Mouse (Mus musculus): ENCODE data around the gene Dnase2a. TPM values are rescaled to one million over a fixed set of nuclear protein-coding genes. Genes with fewer than 3 reads are reported as not detected.

Gene Dnase2a
- total RNA-seq, 2 experiments from 2014 or later = 2.8 to 4.1 TPM

DNA sequence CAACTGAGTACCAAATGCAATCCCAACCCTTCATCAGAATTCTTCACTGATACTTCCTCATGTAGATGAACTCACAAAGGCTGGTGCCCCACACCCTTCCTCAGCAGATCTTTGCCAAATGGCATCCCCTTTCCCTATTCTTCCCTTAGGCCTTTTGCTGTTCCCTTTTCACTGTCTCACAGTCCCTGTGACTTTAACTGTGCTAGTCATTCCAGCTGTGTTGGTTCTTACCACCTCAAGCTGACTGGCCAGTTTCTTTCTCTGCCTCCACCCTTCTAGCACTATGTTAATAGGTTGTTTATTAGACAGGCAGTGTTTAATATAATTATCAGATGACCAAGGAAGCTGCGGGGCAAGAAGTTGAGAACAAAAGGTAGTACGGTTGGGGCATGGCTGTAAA is 60.3 kb downstream of the Dnase2a start:
- DNase-seq = no peak
- intact Hi-C loops (cut with DNase I) = no loop called here

DNA sequence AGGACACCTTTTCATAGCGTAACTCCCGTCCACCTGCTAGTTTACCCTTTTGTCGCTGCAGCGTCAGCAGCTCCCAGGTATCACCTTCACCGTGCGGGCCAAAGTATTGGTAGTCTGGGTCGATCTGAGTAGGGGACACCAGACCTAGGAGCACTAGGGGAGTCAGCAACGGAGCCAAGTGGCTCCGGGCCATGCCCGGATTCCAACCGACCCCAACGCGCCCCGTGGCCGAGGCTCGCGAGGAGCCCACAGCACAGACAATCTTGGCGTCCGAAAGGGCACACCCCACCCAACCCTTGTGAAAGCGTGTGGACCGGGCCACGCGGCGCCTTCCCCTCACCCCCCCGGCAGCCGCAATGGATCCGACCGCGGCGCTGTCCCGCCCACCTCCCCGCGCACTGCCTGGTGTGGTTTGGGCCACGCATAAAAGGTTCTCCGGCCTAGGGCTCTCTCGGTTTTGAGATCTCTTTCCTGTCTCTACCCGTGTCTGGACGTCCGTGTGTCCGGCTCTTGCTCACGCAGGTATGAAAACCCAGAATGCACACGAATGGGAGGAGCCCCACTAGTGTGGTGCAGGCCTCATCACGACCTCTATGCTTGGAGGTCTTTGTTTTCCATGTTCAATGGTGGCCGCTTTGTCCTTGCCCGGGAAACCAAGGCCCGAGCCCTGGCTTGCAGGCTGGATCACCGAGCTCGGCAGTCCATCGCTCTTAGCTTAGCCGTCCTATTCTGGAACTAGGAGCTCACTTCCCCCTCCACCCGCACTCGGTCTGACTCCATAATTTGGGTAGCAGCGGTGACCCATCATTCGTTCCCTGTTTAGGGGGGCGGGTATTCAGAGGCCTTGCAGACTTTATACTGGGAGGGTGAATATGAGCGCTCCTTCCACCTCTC is 61.1 kb downstream of the Dnase2a start, which contains the start of the genes Gm49661, Prdx2 and Rnaseh2a:
Gene Gm49661 (minus strand): TSS at position 193 of the 894 bp plus-strand sequence.
Gene Prdx2 (plus strand): TSS at position 347 of the 894 bp plus-strand sequence.
Gene Rnaseh2a (minus strand): TSS at position 527 of the 894 bp plus-strand sequence.
- DNase-seq = peak; percentile 88
- intact Hi-C loops (cut with DNase I) = no loop called here

DNA sequence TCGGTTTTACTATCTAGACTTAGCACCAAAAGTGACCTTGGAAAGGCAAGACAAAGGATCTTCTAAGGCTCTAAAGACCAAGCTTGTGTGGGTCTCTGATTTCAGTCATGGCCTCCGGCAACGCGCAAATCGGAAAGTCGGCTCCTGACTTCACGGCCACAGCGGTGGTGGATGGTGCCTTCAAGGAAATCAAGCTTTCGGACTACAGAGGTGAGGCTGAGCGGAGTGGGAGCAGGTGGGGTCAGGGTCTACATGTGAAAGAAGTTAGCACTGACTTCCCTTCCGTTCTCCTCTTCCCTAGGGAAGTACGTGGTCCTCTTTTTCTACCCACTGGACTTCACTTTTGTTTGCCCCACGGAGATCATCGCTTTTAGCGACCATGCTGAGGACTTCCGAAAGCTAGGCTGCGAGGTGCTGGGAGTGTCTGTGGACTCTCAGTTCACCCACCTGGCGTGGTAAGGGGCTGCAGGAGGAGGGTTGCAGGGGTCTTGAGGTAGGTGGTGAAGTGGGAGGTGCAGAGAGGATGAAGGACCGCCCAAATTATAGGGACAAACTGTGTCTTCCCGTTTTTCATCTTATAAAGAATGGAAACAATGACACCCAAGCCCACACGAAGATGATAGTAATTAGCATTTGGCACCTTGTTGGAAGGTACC is 61.9 kb downstream of the Dnase2a start:
- no peak for DNase-seq
- intact Hi-C loops (cut with DNase I) = no loop called here

DNA sequence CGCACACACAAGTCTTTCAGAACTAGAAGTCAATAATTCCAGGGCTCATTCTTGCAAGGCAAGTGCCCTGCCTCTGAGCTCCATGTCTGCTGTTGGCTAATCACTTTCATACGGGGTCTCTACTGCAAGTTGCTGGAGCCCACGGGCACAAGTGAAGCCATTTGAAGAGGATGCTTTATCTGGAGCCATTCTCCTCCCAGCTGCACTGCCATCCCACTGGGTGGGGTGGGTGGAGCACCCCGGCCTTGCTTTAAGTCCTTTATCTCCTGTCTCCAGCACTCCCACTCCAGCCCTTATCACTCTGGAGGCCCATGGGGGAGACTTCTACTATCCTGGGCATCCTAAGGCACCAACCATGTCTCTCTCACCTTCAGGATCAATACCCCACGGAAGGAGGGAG is 62.6 kb downstream of the Dnase2a start:
- no peak for DNase-seq
- intact Hi-C loops (cut with DNase I) = no loop called here

Small RNA genes lying within 50 kb of the gene (microRNA-seq; reads per million reads assigned to microRNA genes)
- gene Gm24197 (5.1 reads per million, percentile 11 among the genes with 10 or more reads in this experiment), gene Mir7069 (8.7 reads per million, percentile 23 among the genes with 10 or more reads in this experiment)

Other genes with a start within 250 kb of the Dnase2a start
- 10 to 100 TPM; 10.2 to 10.7 TPM for gene Ier2, start 245.7 kb upstream of the Dnase2a start, total RNA-seq (2021)
- 100 to 1,000 TPM; 110 to 112 TPM for gene Trmt1, start 222.3 kb upstream of the Dnase2a start, total RNA-seq (2021)
- gene Nacc1, start 220.7 kb upstream of the Dnase2a start, total RNA-seq (2021) = 10 to 100 TPM; 68.4 to 72.1 TPM
- gene Lyl1, start 207.1 kb upstream of the Dnase2a start, total RNA-seq (2021) = 1 to 10 TPM; 3.0 to 3.3 TPM
- not detected for gene G430095P16Rik, start 185.6 kb upstream of the Dnase2a start, total RNA-seq (2021)
- gene Nfix, start 108.2 kb upstream of the Dnase2a start, total RNA-seq (2021) = 100 to 1,000 TPM; 674 to 782 TPM
- 1 to 10 TPM; 4.9 to 5.5 TPM for gene Dand5, start 85.7 kb upstream of the Dnase2a start, total RNA-seq (2021)
- gene Gadd45gip1, start 77.0 kb upstream of the Dnase2a start, total RNA-seq (2021) = 10 to 100 TPM; 18.4 to 18.9 TPM
- gene Rad23a, start 67.9 kb upstream of the Dnase2a start, total RNA-seq (2021) = 10 to 100 TPM; 44.1 to 49.7 TPM
- 100 to 1,000 TPM; 528 to 548 TPM for gene Calr, start 61.6 kb upstream of the Dnase2a start, total RNA-seq (2021)
- 10 to 100 TPM; 86.2 to 90.4 TPM for gene Farsa, start 51.6 kb upstream of the Dnase2a start, total RNA-seq (2021)
- 10 to 100 TPM; 42.0 to 42.4 TPM for gene Syce2, start 36.4 kb upstream of the Dnase2a start, total RNA-seq (2021)
- gene Gcdh, start 14.6 kb upstream of the Dnase2a start, total RNA-seq (2021) = 10 to 100 TPM; 30.8 to 32.7 TPM
- gene Klf1, start 6.6 kb upstream of the Dnase2a start, total RNA-seq (2021) = under 1 TPM in 1 of 2 experiments, not detected in 1; 0.24 TPM
- 100 to 1,000 TPM; 195 to 210 TPM for gene Mast1, start 28.8 kb downstream of the Dnase2a start, total RNA-seq (2021)
- gene Rtbdn, start 38.4 kb downstream of the Dnase2a start, total RNA-seq (2021) = 1 to 10 TPM; 6.7 to 8.3 TPM
- gene Gm49661, start 60.9 kb downstream of the Dnase2a start, total RNA-seq (2021) = not detected
- gene Prdx2, start 61.0 kb downstream of the Dnase2a start, total RNA-seq (2021) = 100 to 1,000 TPM; 665 to 681 TPM
- gene Rnaseh2a, start 61.2 kb downstream of the Dnase2a start, total RNA-seq (2021) = 10 to 100 TPM; 41.1 to 42.1 TPM
- 10 to 100 TPM; 12.5 to 13.5 TPM for gene Junb, start 70.2 kb downstream of the Dnase2a start, total RNA-seq (2021)
- gene Hook2, start 82.0 kb downstream of the Dnase2a start, total RNA-seq (2021) = 10 to 100 TPM; 28.3 to 32.5 TPM
- gene Best2, start 106.0 kb downstream of the Dnase2a start, total RNA-seq (2021) = not detected
- 100 to 1,000 TPM; 106 to 107 TPM for gene Asna1, start 116.7 kb downstream of the Dnase2a start, total RNA-seq (2021)
- gene Trir, start 118.3 kb downstream of the Dnase2a start, total RNA-seq (2021) = 100 to 1,000 TPM; 158 to 163 TPM
- 100 to 1,000 TPM; 163 to 179 TPM for gene Tnpo2, start 128.4 kb downstream of the Dnase2a start, total RNA-seq (2021)
- 10 to 100 TPM; 79.0 to 80.0 TPM for gene Fbxw9, start 151.5 kb downstream of the Dnase2a start, total RNA-seq (2021)
- not detected for gene Gm5741, start 159.4 kb downstream of the Dnase2a start, total RNA-seq (2021)
- gene Dhps, start 163.2 kb downstream of the Dnase2a start, total RNA-seq (2021) = 10 to 100 TPM; 79.9 to 82.3 TPM
- 10 to 100 TPM; 60.9 to 61.2 TPM for gene Wdr83os, start 172.2 kb downstream of the Dnase2a start, total RNA-seq (2021)
- gene Wdr83, start 172.7 kb downstream of the Dnase2a start, total RNA-seq (2021) = 10 to 100 TPM; 21.4 to 21.7 TPM
- 10 to 100 TPM; 25.2 to 26.5 TPM for gene Man2b1, start 174.7 kb downstream of the Dnase2a start, total RNA-seq (2021)
- 1 to 10 TPM; 6.5 to 6.8 TPM for gene Zfp791, start 214.5 kb downstream of the Dnase2a start, total RNA-seq (2021)
- not detected for gene Cks1brt, start 243.4 kb downstream of the Dnase2a start, total RNA-seq (2021)